ENCODE assay signal across 8 mouse cellular contexts in genomic region chr9:65676358-65677118, GRCm38 (mm10). TPM values are rescaled to one million over a fixed set of nuclear protein-coding genes. Genes with fewer than 3 reads are reported as not detected.
DNase-seq lines count a peak whose midpoint lies in the region; ATAC-seq and TF ChIP-seq lines count a peak whose summit lies in the region.

No protein-coding gene starts in this region.

- peak overlapping the region; percentile 75 for H3K4me2 ChIP-seq in hindbrain, embryonic 15.5 days

- under 1% methylated on average over 47 of the region's 51 CpGs for WGBS in hindbrain, embryonic 15.5 days

- no peaks in the 10 kb centered on the region for H3K9me3 ChIP-seq in hindbrain, embryonic 15.5 days

- H3K4me1 ChIP-seq in hindbrain, embryonic 15.5 days (replicated peaks), result peaks cover 52% of the 10 kb centered on the region

- in situ Hi-C loops in Patski (cut with MboI; ENCODE audit: low pct_unique_long_range_greater_than_20kb), result no loop called here

- H3K27ac ChIP-seq in hindbrain, embryonic 15.5 days (replicated peaks), result peak overlapping the region; percentile 83

- DNase-seq in Patski (ENCODE audit: low read depth, low spot score), result peak; percentile 51
- peak; percentile 98 to 99 for DNase-seq in cerebellum, postnatal 14 days
- DNase-seq in frontal cortex, postnatal 25 days (ENCODE audit: low spot score in 2 of 2), result peak; percentile 87 to 95
- peak; percentile 92 for DNase-seq in left cerebral cortex, adult 11 months (ENCODE audit: low spot score)
- DNase-seq in lung, postnatal 4 days, result peak; percentile 98 to 99
- DNase-seq in retina, postnatal 7 days (ENCODE audit: low read depth, low spot score), result peak; percentile 94
- peak; percentile 92 for DNase-seq in urinary bladder, adult 2 months (ENCODE audit: low spot score)

- H3K9ac ChIP-seq in hindbrain, embryonic 15.5 days, result peak overlapping the region; percentile 53

- no peaks in the 10 kb centered on the region for H3K27me3 ChIP-seq in Patski
- no peaks in the 10 kb centered on the region for H3K27me3 ChIP-seq in hindbrain, embryonic 15.5 days

- no peaks in the 10 kb centered on the region for H3K36me3 ChIP-seq in hindbrain, embryonic 15.5 days

- POLR2A ChIA-PET in Patski (lab: Charles Lee), result interaction anchor here (0.6 kb wide), 1 partner anchor 73 kb away, joined by 3 read pairs; no protein-coding TSS in a partner anchor

- CTCF ChIA-PET in Patski (lab: Charles Lee), result no interaction called here

- ATAC-seq in Patski, result peak; percentile 74
- ATAC-seq in hindbrain, embryonic 15.5 days (ENCODE audit: low FRiP score, low read depth), result peak; percentile 98

- H3K4me3 ChIP-seq in hindbrain, embryonic 15.5 days, result peak overlapping the region; percentile 73

- TF ChIP-seq CTCF in Patski (IDR thresholded peaks at IDR 0.05), result no peak

RNA-seq across cellular contexts. Expression of gene Oaz2, which starts 8.7 kb away (rescaled TPM):
- polyA plus RNA-seq in Patski (2021), result 197 TPM
- 404 and 429 TPM in 2 replicates for polyA plus RNA-seq in hindbrain, embryonic 15.5 days (2015; fragmentation: Nextera tagmentation; extraction: Ambion mirVana)
- 162 and 173 TPM in 2 replicates for polyA plus RNA-seq in urinary bladder, adult 2 months (2012; rRNA removed)

RNA-seq across cellular contexts. Expression of gene Rbpms2, which starts 47.1 kb away (rescaled TPM):
- polyA plus RNA-seq in Patski (2021), result 53.9 TPM
- 4.1 and 4.9 TPM in 2 replicates for polyA plus RNA-seq in hindbrain, embryonic 15.5 days (2015; fragmentation: Nextera tagmentation; extraction: Ambion mirVana)
- 142 and 175 TPM in 2 replicates for polyA plus RNA-seq in urinary bladder, adult 2 months (2012; rRNA removed)

Comparison
In these comparisons a context has a peak if more than half of its experiments do, and no peak if none do; other contexts are left out.
1. Peak in every context shown above with its lines: DNase-seq, ATAC-seq, H3K4me3 ChIP-seq and H3K27ac ChIP-seq.